Mouse (Mus musculus) limb, embryonic 14.5 days (tissue): ENCODE data around the gene Elmsan1. TPM values are rescaled to one million over a fixed set of nuclear protein-coding genes. Genes with fewer than 3 reads are reported as not detected.

Source experiments
- ATAC-seq: fragments of 200-750 bp; cut with Nextera tagmentation; 2 replicates; pipeline ENCODE4 v1.8.0; 2017; ENCODE audit warnings: low read depth, moderate number of reproducible peaks, moderate TSS enrichment; ENCODE audit not compliant: low FRiP score
- DNase-seq: peaks from one replicate; pipeline ENCODE4 v3.0.0-alpha.2; 2015; ENCODE audit warnings: low spot score
- H3K27ac ChIP-seq: fragments of 300-500 bp; sonication (generic); replicated peaks from 2 replicates; pipeline ENCODE4 v1.5.1; 2014; ENCODE audit warnings: low read depth, mild to moderate bottlenecking, low read length, moderate library complexity, mixed read lengths
- H3K27me3 ChIP-seq: fragments of 300-500 bp; sonication (generic); 2 replicates; pipeline ENCODE4 v1.6.1; 2014; ENCODE audit warnings: low read length, mixed read lengths; ENCODE audit not compliant: control insufficient read depth, insufficient read depth
- H3K36me3 ChIP-seq: fragments of 300-500 bp; sonication (generic); 2 replicates; pipeline ENCODE4 v1.6.1; 2014; ENCODE audit warnings: mild to moderate bottlenecking, low read length, moderate library complexity, mixed read lengths; ENCODE audit not compliant: control insufficient read depth, insufficient read depth
- H3K4me1 ChIP-seq: fragments of 300-500 bp; sonication (generic); 2 replicates; pipeline ENCODE4 v1.6.1; 2014; ENCODE audit warnings: antibody characterized with exemption, low read length, mixed read lengths; ENCODE audit not compliant: control insufficient read depth, insufficient read depth
- H3K4me2 ChIP-seq: fragments of 300-500 bp; sonication (generic); replicated peaks from 2 replicates; pipeline ENCODE4 v1.6.1; 2014; ENCODE audit warnings: low read depth, mild to moderate bottlenecking, low read length, moderate library complexity; ENCODE audit not compliant: severe bottlenecking
- H3K4me3 ChIP-seq: fragments of 300-500 bp; sonication (generic); replicated peaks from 2 replicates; pipeline ENCODE4 v1.5.1; 2014; ENCODE audit warnings: low read length
- H3K9ac ChIP-seq: fragments of 300-500 bp; sonication (generic); 2 replicates; pipeline ENCODE4 v1.6.1; 2014; ENCODE audit warnings: mild to moderate bottlenecking, low read depth, low read length, moderate library complexity; ENCODE audit not compliant: severe bottlenecking
- H3K9me3 ChIP-seq: fragments of 300-500 bp; sonication (generic); 2 replicates; pipeline ENCODE4 v1.6.1; 2016; ENCODE audit warnings: low read length; ENCODE audit not compliant: control insufficient read depth
- POLR2A ChIP-seq: fragments of 200-500 bp; IDR thresholded peaks from 2 replicates; pipeline ENCODE4 v1.8.0; 2012; ENCODE audit warnings: inconsistent platforms, mild to moderate bottlenecking, moderate library complexity, borderline replicate concordance; ENCODE audit not compliant: insufficient read depth, insufficient read length; ENCODE audit errors: extremely low read depth
- WGBS: fragments of 180-500 bp; shearing (Covaris S2); extraction: QIAGEN DNeasy Blood & Tissue Kit; methylation state at CpG from one replicate; pipeline ENCODE4 v1.1.7; 2014; 5-methylcytosine and 5-hydroxymethylcytosine counted together
- polyA plus RNA-seq, 2 experiments: library from polyadenylated mRNA; depleted of rRNA in 1 of 2; stranded (reverse) in 1 of 2; unstranded in 1 of 2; fragments of >200 nt; fragmentation: Nextera tagmentation in 1 of 2; extraction: Ambion mirVana in 1 of 2; gene quantifications; 2 replicates each; pipeline versions ENCODE4 v1.2.1 to v1.2.3; 2012 to 2014

Elmsan1 gene
- polyA plus RNA-seq, 2 experiments: 11.8 to 14.4 TPM

DNA sequence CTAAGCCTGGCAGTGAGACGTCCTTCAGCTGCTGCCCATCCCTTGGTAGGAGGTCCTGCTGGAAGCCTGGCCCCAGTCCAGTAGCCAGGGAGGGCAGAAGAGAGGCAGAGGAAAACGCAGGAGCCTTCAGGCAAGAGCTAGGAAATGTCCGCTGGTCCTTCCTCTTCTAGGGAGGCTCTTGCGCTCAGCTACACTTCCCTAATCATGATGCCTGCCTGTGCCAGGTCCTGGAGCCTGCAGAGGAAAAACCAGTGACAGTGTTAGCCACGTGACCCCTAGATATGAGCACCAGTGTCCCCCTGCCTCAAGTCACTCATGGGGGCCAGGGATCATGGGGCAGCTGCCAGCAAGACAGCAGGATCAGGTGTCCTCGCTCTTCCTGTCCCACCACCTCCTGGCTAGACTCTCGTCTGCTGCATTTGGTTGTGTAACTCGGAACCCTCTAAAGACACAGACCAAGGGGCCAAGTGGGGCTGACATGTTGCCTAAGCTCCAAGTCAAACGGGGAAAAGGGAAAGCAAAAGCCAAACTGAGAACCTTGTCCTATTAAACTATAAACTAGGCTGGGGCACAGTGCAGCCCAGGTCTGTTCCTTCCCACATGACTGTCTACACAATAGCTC is 44.4 kb downstream of the Elmsan1 start:
- ATAC-seq: no peak
- WGBS: 82% methylated on average over 9 of the region's 9 CpGs
- Histone ChIP-seq H3K9me3 (no peaks in the 10 kb centered on the region), H3K9ac (no peak overlapping the region), H3K36me3 (peaks cover 35% of the 10 kb centered on the region), H3K4me1 (peaks cover 48% of the 10 kb centered on the region), H3K4me3 (no peak overlapping the region), H3K4me2 (no peak overlapping the region), H3K27me3 (no peaks in the 10 kb centered on the region), H3K27ac (0 out of 2 replicates have a peak overlapping the region, but pooled peaks have one; percentile 87)
- no peak for DNase-seq
- no peak for TF ChIP-seq POLR2A

GRCm38 (mm10) chr12:84173309-84173915 is 45.3 kb downstream of the Elmsan1 start:
- H3K27ac ChIP-seq: no peak overlapping the region
- peaks cover 41% of the 10 kb centered on the region for H3K4me1 ChIP-seq

GRCm38 (mm10) chr12:84172862-84173261 is 45.8 kb downstream of the Elmsan1 start:
- Histone ChIP-seq H3K27me3 (no peaks in the 10 kb centered on the region), H3K9ac (no peak overlapping the region), H3K36me3 (peaks cover 35% of the 10 kb centered on the region), H3K4me1 (peaks cover 36% of the 10 kb centered on the region), H3K27ac (no peak overlapping the region), H3K4me3 (no peak overlapping the region), H3K4me2 (no peak overlapping the region), H3K9me3 (no peaks in the 10 kb centered on the region)
- DNase-seq (no peak), ATAC-seq (no peak)
- no peak for TF ChIP-seq POLR2A
- 93% methylated on average over 11 of the region's 17 CpGs for WGBS

More at GRCm38 (mm10) chr12:84173309-84173915, 45.3 kb downstream of the Elmsan1 start:
- TF ChIP-seq POLR2A: no peak
- Histone ChIP-seq H3K36me3 (peaks cover 35% of the 10 kb centered on the region), H3K27me3 (no peaks in the 10 kb centered on the region), H3K9me3 (no peaks in the 10 kb centered on the region), H3K4me3 (no peak overlapping the region), H3K9ac (no peak overlapping the region), H3K4me2 (no peak overlapping the region)
- DNase-seq (no peak), ATAC-seq (no peak)
- 88% methylated on average over 13 of the region's 13 CpGs for WGBS

- no peak overlapping the region for H3K4me2 ChIP-seq
- H3K9ac ChIP-seq: no peak overlapping the region
- TF ChIP-seq POLR2A: no peak
- H3K27ac ChIP-seq: no peak overlapping the region
- ATAC-seq (no peak), DNase-seq (no peak)
- H3K4me3 ChIP-seq: no peak overlapping the region
- peaks cover 29% of the 10 kb centered on the region for H3K4me1 ChIP-seq
- WGBS: 90% methylated on average over 3 of the region's 3 CpGs
- H3K9me3 ChIP-seq: no peaks in the 10 kb centered on the region
- peaks cover 35% of the 10 kb centered on the region for H3K36me3 ChIP-seq
- H3K27me3 ChIP-seq: no peaks in the 10 kb centered on the region
Measured at GRCm38 (mm10) chr12:84172216-84172615, 46.5 kb downstream of the Elmsan1 start.

- H3K4me3 ChIP-seq: no peak overlapping the region
- ATAC-seq: no peak
- H3K4me2 ChIP-seq: no peak overlapping the region
- peaks cover 35% of the 10 kb centered on the region for H3K36me3 ChIP-seq
- no peak for DNase-seq
- 88% methylated on average over 10 of the region's 10 CpGs for WGBS
- H3K9ac ChIP-seq: no peak overlapping the region
- no peaks in the 10 kb centered on the region for H3K27me3 ChIP-seq
- no peak for TF ChIP-seq POLR2A
- no peak overlapping the region for H3K27ac ChIP-seq
- H3K4me1 ChIP-seq: peaks cover 20% of the 10 kb centered on the region
- no peaks in the 10 kb centered on the region for H3K9me3 ChIP-seq
Measured at GRCm38 (mm10) chr12:84170610-84171009, 48.1 kb downstream of the Elmsan1 start.
